Mouse (Mus musculus) lung, postnatal 10 days (tissue): ENCODE measurements around the gene Zfp54.
"Not testable (repeated sequence)": the region's sequence is repeated elsewhere in the genome, so short reads cannot be mapped to it uniquely, and the experiment has no call there.

ENCODE experiments used
- DNase-seq: peaks from one replicate; pipeline ENCODE4 v3.0.0; 2021

Gene Zfp54

GRCm38 (mm10) chr17:21422664-21423599 lies at the start of gene Zfp54:
TSS of gene Zfp54 (plus strand) at chr17:21423227.
- peak; percentile 83 for DNase-seq

- no peak for DNase-seq
These were observed 47.7 kb upstream of the Zfp54 start for GRCm38 (mm10) chr17:21375311-21375710.

GRCm38 (mm10) chr17:21383391-21384056 lies 39.5 kb upstream of the Zfp54 start, which contains the start of gene Zfp677:
TSS of gene Zfp677 (plus strand) at chr17:21383748.
- DNase-seq, result peak; percentile 81

GRCm38 (mm10) chr17:21384057-21384411 lies 39.0 kb upstream of the Zfp54 start:
- DNase-seq, result peak; percentile 28

- not testable (repeated sequence) for DNase-seq
These were observed 15.9 kb downstream of the Zfp54 start for GRCm38 (mm10) chr17:21438806-21439400.

GRCm38 (mm10) chr17:21449669-21450068 lies 26.6 kb downstream of the Zfp54 start:
- peak; percentile 90 for DNase-seq

GRCm38 (mm10) chr17:21450138-21450704 lies 27.2 kb downstream of the Zfp54 start, which contains the start of gene Zfp51:
TSS of gene Zfp51 (plus strand) at chr17:21450374.
- peak; percentile 97 for DNase-seq

- DNase-seq, result no peak
These were observed 40.5 kb downstream of the Zfp54 start for GRCm38 (mm10) chr17:21463550-21463949.

- DNase-seq, result peak; percentile 16
These were observed 49.1 kb downstream of the Zfp54 start for GRCm38 (mm10) chr17:21472032-21472652.

- DNase-seq, result no peak
These were observed 49.8 kb downstream of the Zfp54 start for GRCm38 (mm10) chr17:21472653-21473307.

- DNase-seq, result peak; percentile 51
These were observed 50.5 kb downstream of the Zfp54 start for GRCm38 (mm10) chr17:21473362-21474190.

- DNase-seq, result peak; percentile 17
These were observed 51.7 kb downstream of the Zfp54 start for GRCm38 (mm10) chr17:21474729-21475128.

GRCm38 (mm10) chr17:21475290-21475689 lies 52.3 kb downstream of the Zfp54 start:
- DNase-seq, result not testable (repeated sequence)

- DNase-seq, result not testable (repeated sequence)
These were observed 53.3 kb downstream of the Zfp54 start for GRCm38 (mm10) chr17:21476351-21476750.

GRCm38 (mm10) chr17:21478103-21478777 lies 55.2 kb downstream of the Zfp54 start:
- not testable (repeated sequence) for DNase-seq
